ENCODE assay signal across 10 mouse cellular contexts in genomic region chr14:32628584-32628983, GRCm38 (mm10). TPM values are rescaled to one million over a fixed set of nuclear protein-coding genes. Genes with fewer than 3 reads are reported as not detected.
DNase-seq lines count a peak whose midpoint lies in the region; ATAC-seq and TF ChIP-seq lines count a peak whose summit lies in the region.
"Had no signal": no experiment of that assay in that cellular context is flagged by ENCODE, and none has a peak within 500 bp of the region (broad histone marks: within the 10 kb centered on the region; RNA-seq: fewer than 3 reads in every experiment).

No protein-coding gene starts in this region.

- H3K4me3 ChIP-seq in lung, embryonic 14.5 days (ENCODE audit: low read depth, low read length), result no peak overlapping the region
- H3K4me3 ChIP-seq in lung, adult 2 months (replicated peaks; ENCODE audit: extremely low read depth, low read depth, low read length), result no peak overlapping the region
- no peak overlapping the region for H3K4me3 ChIP-seq in heart, embryonic 11.5 days (ENCODE audit: low read depth, low read length)
- H3K4me3 ChIP-seq: midbrain, embryonic 15.5 days had no signal

- no peak overlapping the region for H3K9ac ChIP-seq in lung, embryonic 14.5 days
- H3K9ac ChIP-seq in heart, embryonic 11.5 days (ENCODE audit: low read depth, low read length), result no peak overlapping the region
- H3K9ac ChIP-seq: midbrain, embryonic 15.5 days had no signal

- ATAC-seq in lung, embryonic 14.5 days (ENCODE audit: insufficient read depth), result no peak
- no peak for ATAC-seq in heart, embryonic 11.5 days (replicated peaks; ENCODE audit: insufficient number of reproducible peaks, low FRiP score, low TSS enrichment)
- ATAC-seq in megakaryocyte progenitor cell, adult 5-6 weeks (replicated peaks; ENCODE audit: poor library complexity), result peak; percentile 70
- no peak for ATAC-seq in erythroid progenitor cell, adult 5-6 weeks (replicated peaks; ENCODE audit: low FRiP score, poor library complexity, severe bottlenecking)
- ATAC-seq: midbrain, embryonic 15.5 days had no signal

- no peaks in the 10 kb centered on the region for H3K4me1 ChIP-seq in lung, embryonic 14.5 days (ENCODE audit: insufficient read depth)
- no peaks in the 10 kb centered on the region for H3K4me1 ChIP-seq in lung, adult 2 months (ENCODE audit: control insufficient read depth, insufficient read depth, low read length)
- H3K4me1 ChIP-seq in heart, embryonic 11.5 days (ENCODE audit: control insufficient read depth, insufficient read depth, low read length), result no peaks in the 10 kb centered on the region; the same call in 1 of the 2 replicates
- H3K4me1 ChIP-seq: midbrain, embryonic 15.5 days had no signal

- no peak overlapping the region for H3K27ac ChIP-seq in lung, embryonic 14.5 days (ENCODE audit: low read depth)
- H3K27ac ChIP-seq in heart, embryonic 11.5 days (ENCODE audit: low read depth, low read length), result no peak overlapping the region
- H3K27ac ChIP-seq: midbrain, embryonic 15.5 days had no signal

- 36% methylated on average over 10 of the region's 10 CpGs for WGBS in lung, embryonic 14.5 days
- 44% methylated on average over 10 of the region's 10 CpGs for WGBS in lung, adult 2 months
- WGBS in heart, embryonic 11.5 days (ENCODE audit: insufficient replicate concordance), result 25% methylated on average over 10 of the region's 10 CpGs

- no peaks in the 10 kb centered on the region for H3K27me3 ChIP-seq in lung, embryonic 14.5 days (ENCODE audit: insufficient read depth, low read length)
- peaks cover 15% of the 10 kb centered on the region for H3K27me3 ChIP-seq in heart, embryonic 11.5 days (ENCODE audit: control insufficient read depth, insufficient read depth, low read length)
- H3K27me3 ChIP-seq: midbrain, embryonic 15.5 days had no signal

- no peaks in the 10 kb centered on the region for H3K9me3 ChIP-seq in lung, embryonic 14.5 days (ENCODE audit: low read depth, low read length)
- H3K9me3 ChIP-seq in heart, embryonic 11.5 days (replicated peaks; ENCODE audit: control insufficient read depth, low read length), result no peaks in the 10 kb centered on the region
- H3K9me3 ChIP-seq: midbrain, embryonic 15.5 days had no signal

- TF ChIP-seq CTCF in lung, embryonic 14.5 days (IDR thresholded peaks at IDR 0.05; ENCODE audit: low read depth), result peak; percentile 38; the same call in 1 of the 2 replicates
- TF ChIP-seq CTCF in lung, adult 2 months (IDR thresholded peaks at IDR 0.05; ENCODE audit: insufficient read depth, low read length), result no peak

- DNase-seq in gastrocnemius, adult 18-20 months (ENCODE audit: low spot score), result peak; percentile 13
- DNase-seq in gastrocnemius, postnatal 4 days (ENCODE audit: low spot score in 2 of 2), result no peak
- DNase-seq in lung, embryonic 14.5 days, result peak; percentile 41
- no peak for DNase-seq in lung, adult 2 months
- DNase-seq in urinary bladder, postnatal 14 days (ENCODE audit: low spot score), result no peak

- no peaks in the 10 kb centered on the region for H3K36me3 ChIP-seq in lung, embryonic 14.5 days (ENCODE audit: insufficient read depth)
- no peaks in the 10 kb centered on the region for H3K36me3 ChIP-seq in heart, embryonic 11.5 days (ENCODE audit: control insufficient read depth, insufficient read depth, low read length)
- H3K36me3 ChIP-seq: midbrain, embryonic 15.5 days had no signal

- TF ChIP-seq POLR2A in lung, adult 2 months (IDR thresholded peaks at IDR 0.05; ENCODE audit: borderline replicate concordance, extremely low read depth, low read depth, low read length), result no peak

- H3K4me2 ChIP-seq in lung, embryonic 14.5 days, result no peak overlapping the region
- peak overlapping the region; percentile 39 for H3K4me2 ChIP-seq in heart, embryonic 11.5 days
- H3K4me2 ChIP-seq: midbrain, embryonic 15.5 days had no signal

RNA-seq across cellular contexts. Expression of gene Prrxl1, which starts 29.4 kb away (rescaled TPM):
- total RNA-seq in gastrocnemius, adult 18-20 months (2021), result not detected
- not detected for total RNA-seq in gastrocnemius, postnatal 4 days (2021)
- 0.20 TPM in 1 of 2 replicates, not detected in the other for polyA plus RNA-seq in lung, embryonic 14.5 days (2014; fragmentation: Nextera tagmentation; extraction: Ambion mirVana)
- not detected in 2 replicates for polyA plus RNA-seq in lung, adult 2 months (2012; rRNA removed)
- polyA plus RNA-seq in heart, embryonic 11.5 days (2014; fragmentation: Nextera tagmentation; extraction: Ambion mirVana), result not detected in 2 replicates
- total RNA-seq in megakaryocyte progenitor cell, adult 5-6 weeks (2015), result not detected in 2 replicates
- total RNA-seq in megakaryocyte progenitor cell, adult 5-6 weeks (2017), result not detected in 2 replicates
- not detected in 2 replicates for total RNA-seq in erythroid progenitor cell, adult 5-6 weeks (2015; ENCODE audit: low replicate concordance)
- not detected in 2 replicates for total RNA-seq in erythroid progenitor cell, adult 5-6 weeks (2017; ENCODE audit: low replicate concordance)
- total RNA-seq: layer of hippocampus, postnatal 14 days had no signal

RNA-seq across cellular contexts. Expression of gene 3425401B19Rik, which starts 56.5 kb away (rescaled TPM):
- total RNA-seq in gastrocnemius, adult 18-20 months (2021), result 100 to 1,000 TPM; 355 to 389 TPM
- total RNA-seq in gastrocnemius, postnatal 4 days (2021), result 100 to 1,000 TPM; 137 to 194 TPM
- polyA plus RNA-seq in lung, embryonic 14.5 days (2014; fragmentation: Nextera tagmentation; extraction: Ambion mirVana), result 0.18 and 0.22 TPM in 2 replicates
- polyA plus RNA-seq in lung, adult 2 months (2012; rRNA removed), result 0.55 and 2.2 TPM in 2 replicates
- polyA plus RNA-seq in heart, embryonic 11.5 days (2014; fragmentation: Nextera tagmentation; extraction: Ambion mirVana), result 6.6 and 6.7 TPM in 2 replicates
- total RNA-seq in megakaryocyte progenitor cell, adult 5-6 weeks (2015), result not detected in 2 replicates
- total RNA-seq in megakaryocyte progenitor cell, adult 5-6 weeks (2017), result not detected in 2 replicates
- not detected in 2 replicates for total RNA-seq in erythroid progenitor cell, adult 5-6 weeks (2015; ENCODE audit: low replicate concordance)
- not detected in 2 replicates for total RNA-seq in erythroid progenitor cell, adult 5-6 weeks (2017; ENCODE audit: low replicate concordance)
- polyA plus RNA-seq: midbrain, embryonic 15.5 days had no signal

Comparison
In these comparisons a context has a peak if more than half of its experiments do, and no peak if none do; other contexts are left out.
1. DNase-seq: peak in gastrocnemius, adult 18-20 months (single experiment) and lung, embryonic 14.5 days (single experiment); none in gastrocnemius, postnatal 4 days (0 of 2), lung, adult 2 months (single experiment) and urinary bladder, postnatal 14 days (single experiment).
2. RNA of gene 3425401B19Rik, which starts 56.5 kb away (total RNA-seq): 355 to 389 TPM in gastrocnemius, adult 18-20 months and 137 to 194 TPM in gastrocnemius, postnatal 4 days; not detected in megakaryocyte progenitor cell, adult 5-6 weeks and not detected in erythroid progenitor cell, adult 5-6 weeks; every median in the first group is over 100 times any median in the second.